Mouse (Mus musculus): ENCODE results near the gene Srprb.

Gene Srprb

GRCm38 (mm10) chr9:103146703-103147102 is 55.2 kb downstream of the Srprb start:
- DNase-seq (ENCODE audit: low read depth), result no peak

GRCm38 (mm10) chr9:103146257-103146656 is 55.7 kb downstream of the Srprb start:
- no peak for DNase-seq (ENCODE audit: low read depth)

- DNase-seq (ENCODE audit: low read depth), result no peak
These were observed 56.6 kb downstream of the Srprb start for GRCm38 (mm10) chr9:103145351-103145750.

- DNase-seq (ENCODE audit: low read depth), result no peak
These were observed 58.1 kb downstream of the Srprb start for GRCm38 (mm10) chr9:103143881-103144280.

- no peak for DNase-seq (ENCODE audit: low read depth)
These were observed 60.7 kb downstream of the Srprb start for GRCm38 (mm10) chr9:103141266-103141665.

- DNase-seq (ENCODE audit: low read depth), result no peak
These were observed 61.6 kb downstream of the Srprb start for GRCm38 (mm10) chr9:103140384-103140783.

- no peak for DNase-seq (ENCODE audit: low read depth)
These were observed 62.5 kb downstream of the Srprb start for GRCm38 (mm10) chr9:103139481-103139880.

All from c-Kit-positive CD71-positive TER-119-negative erythroid progenitor cells, embryonic 14.5 days (primary cell).